Mouse (Mus musculus): ENCODE data around the gene Kcnab2.
A peak's percentile ranks its signal among the peaks of the same experiment; 100 is the strongest.

Kcnab2 gene

GRCm38 (mm10) chr4:152477466-152478223, at the start of gene Kcnab2:
Gene Kcnab2 (minus strand): TSS chr4:152477871.
- DNase-seq (ENCODE audit: low spot score), result peak; percentile 98

- DNase-seq (ENCODE audit: low spot score), result no peak
Observed at GRCm38 (mm10) chr4:152520083-152520482, 42.4 kb upstream of the Kcnab2 start.

- no peak for DNase-seq (ENCODE audit: low spot score)
Observed at GRCm38 (mm10) chr4:152519106-152519505, 41.4 kb upstream of the Kcnab2 start.

GRCm38 (mm10) chr4:152514884-152515283, 37.2 kb upstream of the Kcnab2 start:
- DNase-seq (ENCODE audit: low spot score), result no peak

GRCm38 (mm10) chr4:152512221-152512925, 34.7 kb upstream of the Kcnab2 start:
- DNase-seq (ENCODE audit: low spot score), result no peak

GRCm38 (mm10) chr4:152494360-152494879, 16.7 kb upstream of the Kcnab2 start:
- DNase-seq (ENCODE audit: low spot score), result no peak

- DNase-seq (ENCODE audit: low spot score), result peak; percentile 8
Observed at GRCm38 (mm10) chr4:152491250-152491899, 13.7 kb upstream of the Kcnab2 start.

- no peak for DNase-seq (ENCODE audit: low spot score)
Observed at GRCm38 (mm10) chr4:152490311-152490710, 12.6 kb upstream of the Kcnab2 start.

- no peak for DNase-seq (ENCODE audit: low spot score)
Observed at GRCm38 (mm10) chr4:152488046-152488445, 10.4 kb upstream of the Kcnab2 start.

GRCm38 (mm10) chr4:152480426-152480825, 2.8 kb upstream of the Kcnab2 start:
- no peak for DNase-seq (ENCODE audit: low spot score)

GRCm38 (mm10) chr4:152478224-152478567, 525 bp upstream of the Kcnab2 start:
- DNase-seq (ENCODE audit: low spot score), result no peak

- DNase-seq (ENCODE audit: low spot score), result no peak
Observed at GRCm38 (mm10) chr4:152477106-152477465, 585 bp downstream of the Kcnab2 start.

- no peak for DNase-seq (ENCODE audit: low spot score)
Observed at GRCm38 (mm10) chr4:152476427-152477023, 1.1 kb downstream of the Kcnab2 start, which contains the start of gene Nphp4. Gene Nphp4 (plus strand): TSS chr4:152476706.

- no peak for DNase-seq (ENCODE audit: low spot score)
Observed at GRCm38 (mm10) chr4:152475941-152476340, 1.7 kb downstream of the Kcnab2 start.

- no peak for DNase-seq (ENCODE audit: low spot score)
Observed at GRCm38 (mm10) chr4:152467951-152468350, 9.7 kb downstream of the Kcnab2 start.

- DNase-seq (ENCODE audit: low spot score), result no peak
Observed at GRCm38 (mm10) chr4:152466601-152467000, 11.1 kb downstream of the Kcnab2 start.

GRCm38 (mm10) chr4:152465116-152465515, 12.6 kb downstream of the Kcnab2 start:
- no peak for DNase-seq (ENCODE audit: low spot score)

GRCm38 (mm10) chr4:152463147-152463546, 14.5 kb downstream of the Kcnab2 start:
- no peak for DNase-seq (ENCODE audit: low spot score)

GRCm38 (mm10) chr4:152462516-152462915, 15.2 kb downstream of the Kcnab2 start:
- DNase-seq (ENCODE audit: low spot score), result no peak

GRCm38 (mm10) chr4:152457673-152458072, 20.0 kb downstream of the Kcnab2 start:
- DNase-seq (ENCODE audit: low spot score), result no peak

- no peak for DNase-seq (ENCODE audit: low spot score)
Observed at GRCm38 (mm10) chr4:152456609-152457008, 21.1 kb downstream of the Kcnab2 start.

GRCm38 (mm10) chr4:152454153-152454552, 23.5 kb downstream of the Kcnab2 start:
- no peak for DNase-seq (ENCODE audit: low spot score)
